Mouse (Mus musculus): Measurements from ENCODE around the gene Hspb1. TPM values are rescaled to one million over a fixed set of nuclear protein-coding genes. Genes with fewer than 3 reads are reported as not detected.
A peak's percentile ranks its signal among the peaks of the same experiment; 100 is the strongest.

Gene Hspb1
- total RNA-seq, 4 experiments from 2014 or later = 17.8 to 30.2 (median 23.0) TPM

DNA sequence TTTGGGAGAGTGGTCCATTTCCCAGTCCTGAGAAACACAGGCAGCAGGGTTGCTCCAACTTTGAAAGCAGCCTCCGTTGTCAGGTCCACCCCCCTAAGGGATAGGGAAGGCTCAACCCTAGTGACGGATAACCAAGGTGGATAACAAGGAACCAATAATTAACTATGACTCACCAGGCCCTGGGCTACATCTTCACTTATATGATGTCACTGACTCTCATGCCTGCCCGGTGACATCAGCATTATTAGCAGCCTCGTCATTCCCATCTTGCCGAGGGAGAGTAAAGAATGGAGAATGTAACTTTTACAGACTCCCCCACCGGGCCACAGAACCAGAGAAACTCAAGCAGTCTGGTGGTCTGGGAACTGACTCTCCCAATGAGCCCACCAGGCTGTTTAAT is 3.1 kb upstream of the Hspb1 start:
- no peak for DNase-seq (ENCODE audit: low spot score in 2 of 2)

GRCm38 (mm10) chr5:135888405-135889215 is 891 bp downstream of the Hspb1 start:
- DNase-seq (ENCODE audit: low spot score in 2 of 2) = no peak

- DNase-seq (ENCODE audit: low spot score in 2 of 2) = no peak
These were observed 2.6 kb downstream of the Hspb1 start for GRCm38 (mm10) chr5:135890323-135890722.

GRCm38 (mm10) chr5:135890920-135891319 is 3.2 kb downstream of the Hspb1 start:
- no peak for DNase-seq (ENCODE audit: low spot score in 2 of 2)

GRCm38 (mm10) chr5:135892589-135893351 is 5.1 kb downstream of the Hspb1 start:
- DNase-seq (ENCODE audit: low spot score in 2 of 2) = no peak

- DNase-seq (ENCODE audit: low spot score in 2 of 2) = no peak
These were observed 7.2 kb downstream of the Hspb1 start for GRCm38 (mm10) chr5:135894958-135895357.

DNA sequence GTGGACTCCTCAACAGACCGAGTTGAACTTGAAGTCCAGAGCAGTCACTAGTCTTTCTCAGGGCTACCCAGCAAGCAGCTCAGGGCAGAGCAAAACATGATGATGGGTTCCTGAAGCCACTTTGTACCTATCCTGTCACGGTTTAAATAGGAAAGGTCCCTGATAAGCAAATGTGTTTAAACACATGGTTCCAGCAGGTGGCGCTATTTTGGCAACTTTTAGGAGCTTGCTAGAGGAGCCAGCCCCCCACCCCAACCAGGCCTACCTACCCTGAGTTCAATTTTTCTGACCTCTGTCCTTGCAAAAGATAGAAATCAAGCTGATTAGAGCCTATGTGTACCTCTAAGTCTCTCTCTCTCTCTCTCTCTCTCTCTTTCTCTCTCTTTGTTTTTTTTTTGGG is 10.3 kb downstream of the Hspb1 start:
- peak in 1 of 2 experiments; percentile 60 for DNase-seq (ENCODE audit: low spot score in 2 of 2)

DNA sequence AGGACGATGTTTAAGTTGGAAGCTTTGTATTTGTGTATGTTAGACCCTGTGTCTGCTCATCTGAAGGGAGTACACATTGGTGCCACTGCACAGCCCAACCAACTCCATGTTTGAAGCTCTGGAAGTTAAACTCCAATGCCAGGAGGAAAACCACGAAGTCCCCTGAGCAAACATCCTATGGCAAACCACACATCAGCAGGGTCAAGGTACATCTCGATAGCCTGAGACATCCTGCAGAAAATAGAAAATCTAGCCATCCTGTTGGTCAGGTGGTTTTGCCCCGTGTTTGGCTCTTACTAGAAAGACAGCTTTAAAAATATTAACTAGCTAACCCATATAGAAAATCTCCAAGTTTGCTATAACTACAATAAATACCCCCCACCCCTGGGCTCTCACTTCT is 11.3 kb downstream of the Hspb1 start:
- no peak for DNase-seq (ENCODE audit: low spot score in 2 of 2)

- DNase-seq (ENCODE audit: low spot score in 2 of 2) = no peak
These were observed 12.1 kb downstream of the Hspb1 start for GRCm38 (mm10) chr5:135899833-135900232.

GRCm38 (mm10) chr5:135900701-135901100 is 13.0 kb downstream of the Hspb1 start:
- DNase-seq (ENCODE audit: low spot score in 2 of 2) = no peak

DNA sequence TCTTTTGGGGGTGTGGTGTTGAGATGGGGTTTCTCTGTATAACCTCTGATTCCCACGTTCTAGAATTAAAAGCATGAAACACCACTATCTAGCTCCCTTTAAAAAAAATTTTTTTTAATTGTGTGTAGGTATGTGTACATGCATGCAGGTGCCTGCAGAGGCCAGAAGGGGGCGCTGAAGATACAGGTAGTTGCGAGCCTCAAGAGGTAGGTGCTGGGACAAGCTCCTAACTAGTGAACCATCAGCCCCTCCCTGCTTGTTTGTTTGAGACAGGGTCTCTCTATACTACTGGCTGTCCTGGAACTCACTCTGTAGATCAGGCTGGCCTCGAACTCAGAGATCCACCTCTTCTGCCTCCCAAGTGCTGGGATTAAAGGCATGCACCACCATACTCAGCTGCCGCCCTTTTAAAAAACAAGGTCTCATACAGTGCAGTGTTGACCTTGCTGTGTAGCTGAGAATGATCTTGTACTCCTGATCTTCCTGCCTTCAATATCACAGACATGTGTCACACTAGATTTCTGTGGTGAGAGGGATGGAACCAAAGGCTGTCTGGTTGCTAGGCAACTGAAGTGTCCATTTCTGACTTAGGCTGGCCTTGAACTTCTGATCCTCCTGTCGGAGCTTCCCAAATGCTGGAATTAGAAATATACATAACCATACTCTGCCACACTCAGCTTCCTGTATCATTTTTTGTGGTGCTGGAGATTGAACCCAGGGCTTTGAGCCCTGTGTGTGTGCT is 13.8 kb downstream of the Hspb1 start:
- DNase-seq (ENCODE audit: low spot score in 2 of 2) = no peak

GRCm38 (mm10) chr5:135903058-135903457 is 15.3 kb downstream of the Hspb1 start:
- no peak for DNase-seq (ENCODE audit: low spot score in 2 of 2)

GRCm38 (mm10) chr5:135903551-135904151 is 15.9 kb downstream of the Hspb1 start:
- peak; percentile 92 to 95 for DNase-seq (ENCODE audit: low spot score in 2 of 2)

GRCm38 (mm10) chr5:135904259-135904658 is 16.5 kb downstream of the Hspb1 start:
- DNase-seq (ENCODE audit: low spot score in 2 of 2) = no peak

- no peak for DNase-seq (ENCODE audit: low spot score in 2 of 2)
These were observed 17.9 kb downstream of the Hspb1 start for GRCm38 (mm10) chr5:135905320-135906225.

DNA sequence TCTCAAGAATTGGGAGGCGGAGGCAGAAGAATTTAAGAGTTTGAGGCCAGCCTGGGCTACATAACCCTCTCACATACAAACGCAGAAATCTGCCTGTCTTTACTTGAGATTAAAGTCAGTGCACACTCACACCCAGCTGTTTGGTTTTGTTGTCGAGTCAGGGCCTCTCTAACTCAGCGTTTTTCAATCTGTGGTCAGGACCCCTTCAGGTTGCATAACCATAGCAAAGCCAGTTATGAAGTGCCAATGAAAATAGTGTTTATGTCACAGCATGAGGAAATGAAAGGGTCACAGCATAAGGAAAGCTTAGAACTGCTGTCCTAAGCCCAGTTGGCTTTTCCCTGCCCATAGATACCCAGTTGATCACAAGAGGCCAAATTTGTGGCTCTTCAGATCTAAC is 19.1 kb downstream of the Hspb1 start:
- DNase-seq (ENCODE audit: low spot score in 2 of 2) = no peak

GRCm38 (mm10) chr5:135907256-135907655 is 19.5 kb downstream of the Hspb1 start:
- no peak for DNase-seq (ENCODE audit: low spot score in 2 of 2)

DNA sequence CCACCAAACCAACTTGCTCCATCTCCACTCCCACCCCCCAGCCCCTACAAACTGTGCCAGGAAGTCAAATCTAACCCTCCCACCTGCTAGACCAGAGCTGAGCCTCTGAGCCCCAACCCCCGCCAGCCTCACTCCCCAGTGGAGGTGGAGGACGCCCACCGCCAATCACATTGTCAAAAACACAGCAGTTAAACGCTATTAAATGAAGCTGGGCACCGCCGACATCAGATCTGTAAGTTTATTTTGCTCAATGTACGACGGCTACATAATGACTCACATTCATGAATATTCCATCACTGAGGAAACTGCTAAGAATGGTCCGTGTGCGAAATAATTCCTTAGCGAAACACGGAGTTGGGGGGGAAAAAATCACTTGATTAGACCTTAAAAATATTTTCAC is 20.5 kb downstream of the Hspb1 start:
- DNase-seq (ENCODE audit: low spot score in 2 of 2) = no peak

- DNase-seq (ENCODE audit: low spot score in 2 of 2) = no peak
These were observed 21.3 kb downstream of the Hspb1 start for GRCm38 (mm10) chr5:135908989-135909388.

- DNase-seq (ENCODE audit: low spot score in 2 of 2) = no peak
These were observed 21.9 kb downstream of the Hspb1 start for GRCm38 (mm10) chr5:135909646-135910045.
